Mouse (Mus musculus) hindbrain, embryonic 16.5 days (tissue): ENCODE measurements around the gene Aqp3. TPM values are rescaled to one million over a fixed set of nuclear protein-coding genes. Genes with fewer than 3 reads are reported as not detected.

Experiments used
- ATAC-seq: fragments of 200-750 bp; cut with Nextera tagmentation; 2 replicates; pipeline ENCODE4 v1.8.0; 2017; ENCODE audit warnings: moderate TSS enrichment, moderate library complexity
- H3K27ac ChIP-seq: fragments of 300-500 bp; sonication (generic); 2 replicates; pipeline ENCODE4 v1.5.1; 2014; ENCODE audit warnings: low read depth, mild to moderate bottlenecking, control low read depth, low read length, moderate library complexity
- H3K27me3 ChIP-seq: fragments of 300-500 bp; sonication (generic); replicated peaks from 2 replicates; pipeline ENCODE4 v1.6.1; 2014; ENCODE audit warnings: low read length; ENCODE audit not compliant: control insufficient read depth, insufficient read depth
- H3K36me3 ChIP-seq: fragments of 300-500 bp; sonication (generic); 2 replicates; pipeline ENCODE4 v1.6.1; 2014; ENCODE audit warnings: mild to moderate bottlenecking, low read length, moderate library complexity, mixed read lengths; ENCODE audit not compliant: control insufficient read depth, insufficient read depth
- H3K4me1 ChIP-seq: fragments of 300-500 bp; sonication (generic); 2 replicates; pipeline ENCODE4 v1.6.1; 2014; ENCODE audit warnings: low read depth, low read length; ENCODE audit not compliant: control insufficient read depth, insufficient read depth
- H3K4me2 ChIP-seq: fragments of 300-500 bp; sonication (generic); 2 replicates; pipeline ENCODE4 v1.6.1; 2014; ENCODE audit warnings: mild to moderate bottlenecking, low read length, control low read depth, moderate library complexity
- H3K4me3 ChIP-seq: fragments of 300-500 bp; sonication (generic); 2 replicates; pipeline ENCODE4 v1.5.1; 2014; ENCODE audit warnings: mild to moderate bottlenecking, low read length, control low read depth, moderate library complexity
- H3K9ac ChIP-seq: fragments of 300-500 bp; sonication (generic); 2 replicates; pipeline ENCODE4 v1.6.1; 2014; ENCODE audit warnings: low read depth, mild to moderate bottlenecking, control low read depth, low read length, moderate library complexity
- H3K9me3 ChIP-seq: fragments of 300-500 bp; sonication (generic); 2 replicates; pipeline ENCODE4 v1.6.1; 2014; ENCODE audit warnings: mild to moderate bottlenecking, low read length, moderate library complexity; ENCODE audit not compliant: control insufficient read depth
- WGBS: fragments of 180-500 bp; shearing (Covaris S2); extraction: QIAGEN DNeasy Blood & Tissue Kit; methylation state at CpG from one replicate; pipeline ENCODE4 v1.1.7; 2014; 5-methylcytosine and 5-hydroxymethylcytosine counted together
- polyA plus RNA-seq: library from polyadenylated mRNA; unstranded; fragments of >200 nt; fragmentation: Nextera tagmentation; extraction: Ambion mirVana; gene quantifications from 2 replicates; pipeline ENCODE4 v1.2.1, GENCODE M21; 2015

The Aqp3 gene
- polyA plus RNA-seq, 1 experiment from 2014 or later = 0.16 TPM

- WGBS = 78% methylated on average over 6 of the region's 6 CpGs
- ATAC-seq = no peak
- no peak overlapping the region for H3K9ac ChIP-seq
Observed at GRCm38 (mm10) chr4:41078726-41079125, 19.3 kb downstream of the Aqp3 start.

GRCm38 (mm10) chr4:41074461-41074860 is 23.5 kb downstream of the Aqp3 start:
- Histone ChIP-seq H3K9me3 (no peaks in the 10 kb centered on the region), H3K4me2 (no peak overlapping the region), H3K4me1 (no peaks in the 10 kb centered on the region), H3K27me3 (no peaks in the 10 kb centered on the region), H3K36me3 (no peaks in the 10 kb centered on the region), H3K9ac (no peak overlapping the region), H3K4me3 (no peak overlapping the region), H3K27ac (no peak overlapping the region)
- WGBS = 67% methylated on average over 6 of the region's 6 CpGs
- ATAC-seq = no peak

More at GRCm38 (mm10) chr4:41078726-41079125, 19.3 kb downstream of the Aqp3 start:
- Histone ChIP-seq H3K4me3 (no peak overlapping the region), H3K27me3 (no peaks in the 10 kb centered on the region), H3K27ac (no peak overlapping the region), H3K4me2 (no peak overlapping the region), H3K9me3 (no peaks in the 10 kb centered on the region; the same call in 1 of the 2 replicates), H3K36me3 (no peaks in the 10 kb centered on the region), H3K4me1 (no peaks in the 10 kb centered on the region)

DNA sequence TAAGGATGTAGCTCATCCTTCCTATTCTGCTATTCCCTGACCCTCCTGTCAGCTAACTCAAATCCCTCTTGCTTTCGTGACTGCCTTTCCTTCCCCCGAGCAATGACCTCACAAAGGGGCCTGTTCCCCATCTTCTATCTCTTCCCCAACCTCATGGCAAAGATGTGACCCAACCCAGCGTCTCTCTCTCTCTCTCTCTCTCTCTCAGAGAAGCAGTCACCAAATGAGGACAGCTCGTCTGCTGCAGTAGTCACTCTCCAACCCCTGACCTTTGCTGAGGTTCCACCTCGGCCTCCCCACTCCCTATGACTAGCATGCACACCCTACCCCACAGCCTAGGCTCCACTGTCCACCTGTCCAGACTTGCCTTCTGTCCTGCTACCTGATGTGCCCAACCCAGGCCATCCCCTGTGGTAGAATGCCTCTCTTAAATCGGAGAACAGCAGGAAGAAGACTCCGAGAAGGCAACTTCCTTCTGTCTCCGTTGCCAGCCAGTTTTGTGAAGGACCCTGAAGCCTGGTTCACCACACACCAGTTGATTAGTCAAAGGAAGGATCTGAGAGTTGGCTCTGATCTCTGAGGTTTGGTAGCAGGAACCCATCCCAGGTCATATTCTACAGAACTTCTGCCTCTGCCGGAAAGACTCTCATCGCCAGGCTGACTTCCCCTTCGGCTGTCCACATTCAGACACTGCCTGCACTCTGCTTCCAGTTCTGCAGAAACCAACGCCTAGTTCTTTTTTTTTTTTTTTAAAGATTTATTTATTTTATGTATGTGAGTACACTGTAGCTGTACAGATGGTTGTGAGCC is 24.8 kb downstream of the Aqp3 start:
- H3K4me3 ChIP-seq = no peak overlapping the region
- H3K4me2 ChIP-seq = no peak overlapping the region
- H3K9me3 ChIP-seq = no peaks in the 10 kb centered on the region
- no peaks in the 10 kb centered on the region for H3K36me3 ChIP-seq
- H3K4me1 ChIP-seq = no peaks in the 10 kb centered on the region
- H3K9ac ChIP-seq = no peak overlapping the region
- H3K27ac ChIP-seq = no peak overlapping the region
- ATAC-seq = no peak
- 80% methylated on average over 12 of the region's 12 CpGs for WGBS
- no peaks in the 10 kb centered on the region for H3K27me3 ChIP-seq

DNA sequence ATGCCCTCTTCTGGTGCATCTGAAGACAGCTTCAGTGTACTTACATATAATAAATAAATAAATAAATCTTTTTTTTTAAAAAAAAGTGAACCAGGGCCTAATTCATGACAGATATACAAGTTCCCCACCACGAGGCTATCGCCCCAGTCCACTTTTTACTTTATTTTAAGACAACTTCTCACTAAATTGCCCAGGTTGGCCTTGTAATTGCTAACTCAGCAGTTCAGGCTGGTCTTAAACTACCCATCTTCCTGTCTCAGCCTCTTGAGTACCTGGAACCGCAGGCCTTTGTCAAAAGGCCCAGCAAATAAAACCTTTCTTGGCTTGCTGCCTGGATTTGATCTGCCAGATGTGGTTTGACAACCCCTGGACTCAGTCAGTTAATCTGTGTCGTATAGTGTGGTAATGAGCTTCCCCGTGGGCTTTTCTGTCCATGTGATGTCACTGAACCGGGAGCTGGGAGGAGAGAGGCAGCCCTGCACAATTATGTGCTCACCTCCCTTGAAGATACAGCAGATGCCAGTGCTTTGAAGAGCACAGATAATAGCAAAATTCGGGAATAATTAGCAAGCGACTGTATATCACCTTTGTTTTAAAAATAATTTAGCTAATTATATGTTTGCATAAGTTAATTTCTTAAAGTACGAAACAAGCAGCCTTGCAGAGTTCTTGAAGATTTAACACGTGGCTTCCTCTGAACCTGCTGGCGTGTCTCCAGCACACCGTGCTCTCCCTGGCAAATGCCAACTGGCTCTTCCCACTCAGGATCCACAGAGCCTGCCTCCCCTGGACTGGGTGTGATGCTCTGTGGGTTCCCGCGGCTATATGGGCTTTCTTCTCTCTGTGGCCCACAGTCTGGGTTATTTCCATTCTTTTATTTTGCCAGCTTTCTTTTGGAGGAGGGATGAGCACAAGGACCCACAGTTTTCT is 26.2 kb downstream of the Aqp3 start:
- Histone ChIP-seq H3K4me1 (no peaks in the 10 kb centered on the region), H3K9ac (no peak overlapping the region), H3K4me3 (no peak overlapping the region), H3K9me3 (no peaks in the 10 kb centered on the region), H3K27ac (no peak overlapping the region), H3K4me2 (no peak overlapping the region), H3K27me3 (no peaks in the 10 kb centered on the region), H3K36me3 (no peaks in the 10 kb centered on the region)
- no peak for ATAC-seq
- 70% methylated on average over 14 of the region's 14 CpGs for WGBS

- Histone ChIP-seq H3K4me2 (no peak overlapping the region), H3K4me3 (no peak overlapping the region), H3K27ac (no peak overlapping the region), H3K9me3 (no peaks in the 10 kb centered on the region), H3K36me3 (no peaks in the 10 kb centered on the region), H3K27me3 (no peaks in the 10 kb centered on the region), H3K4me1 (no peaks in the 10 kb centered on the region), H3K9ac (no peak overlapping the region)
- no peak for ATAC-seq
- WGBS = 87% methylated on average over 4 of the region's 4 CpGs
Observed at GRCm38 (mm10) chr4:41065196-41065595, 32.8 kb downstream of the Aqp3 start.

DNA sequence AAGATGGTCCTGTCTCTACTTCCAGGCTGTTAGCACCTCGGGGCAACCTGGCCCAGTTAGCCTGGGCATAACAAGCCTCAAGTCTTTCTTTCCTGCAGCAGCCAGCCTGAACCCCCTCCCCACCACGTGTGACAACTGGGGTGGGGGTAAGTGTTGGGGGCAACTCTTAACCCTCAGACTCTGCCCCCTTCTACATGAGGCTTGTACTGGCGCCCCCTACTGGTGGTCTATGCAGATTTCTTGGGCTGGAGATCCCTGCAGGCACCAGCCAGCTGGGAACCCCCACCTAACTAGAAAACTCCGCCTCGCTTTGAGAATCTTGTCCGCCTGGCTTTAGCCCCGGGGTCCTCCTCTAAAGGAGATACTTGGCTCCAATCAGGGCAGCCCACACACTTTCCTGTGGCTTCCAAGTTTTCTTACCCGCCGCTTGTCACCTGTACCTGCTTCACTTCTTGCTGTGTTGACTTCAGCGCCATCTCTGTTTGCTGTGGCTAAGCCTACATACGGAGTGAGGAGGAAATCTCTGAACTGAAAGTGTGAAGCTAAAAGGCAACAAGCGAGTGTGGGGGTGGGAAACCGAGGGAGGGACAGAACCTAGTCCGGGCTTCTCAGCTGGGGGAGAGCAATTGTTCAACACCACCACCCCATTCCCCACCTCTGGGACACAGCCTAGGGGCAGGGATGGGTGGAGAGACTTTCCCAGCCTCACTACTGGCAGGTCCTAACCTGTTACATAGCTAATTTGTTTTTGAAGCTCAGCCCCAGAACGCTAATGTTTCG is 33.9 kb downstream of the Aqp3 start:
- H3K27me3 ChIP-seq = no peaks in the 10 kb centered on the region
- H3K9ac ChIP-seq = no peak overlapping the region
- H3K4me1 ChIP-seq = no peaks in the 10 kb centered on the region
- ATAC-seq = no peak
- H3K4me2 ChIP-seq = no peak overlapping the region
- no peak overlapping the region for H3K27ac ChIP-seq
- no peaks in the 10 kb centered on the region for H3K9me3 ChIP-seq
- H3K4me3 ChIP-seq = no peak overlapping the region
- H3K36me3 ChIP-seq = no peaks in the 10 kb centered on the region
- 24% methylated on average over 16 of the region's 16 CpGs for WGBS

DNA sequence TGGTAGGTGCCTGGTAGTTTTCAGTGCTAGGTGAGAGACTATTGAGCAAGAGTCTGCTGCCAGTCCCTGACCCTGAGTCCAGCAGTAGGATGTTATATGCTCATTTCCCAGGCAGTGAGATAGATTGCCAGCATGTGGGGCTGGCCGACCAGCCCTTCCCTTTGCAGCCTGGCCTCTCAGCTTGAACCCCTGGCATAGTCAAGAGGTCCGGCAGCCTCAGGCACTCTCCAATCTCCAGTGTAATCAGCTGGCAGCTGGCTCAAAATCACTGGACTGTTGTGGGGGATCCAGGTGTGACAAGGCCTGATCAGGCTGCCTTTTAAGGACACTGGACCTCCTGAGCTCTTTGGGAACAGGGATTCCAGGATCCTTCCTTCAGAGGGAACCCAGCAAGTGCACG is 34.6 kb downstream of the Aqp3 start:
- H3K4me3 ChIP-seq = no peak overlapping the region
- 57% methylated on average over 3 of the region's 3 CpGs for WGBS
- H3K4me2 ChIP-seq = no peak overlapping the region
- no peak overlapping the region for H3K9ac ChIP-seq
- no peaks in the 10 kb centered on the region for H3K9me3 ChIP-seq
- H3K27me3 ChIP-seq = no peaks in the 10 kb centered on the region
- no peaks in the 10 kb centered on the region for H3K36me3 ChIP-seq
- no peak overlapping the region for H3K27ac ChIP-seq
- H3K4me1 ChIP-seq = no peaks in the 10 kb centered on the region
- no peak for ATAC-seq

DNA sequence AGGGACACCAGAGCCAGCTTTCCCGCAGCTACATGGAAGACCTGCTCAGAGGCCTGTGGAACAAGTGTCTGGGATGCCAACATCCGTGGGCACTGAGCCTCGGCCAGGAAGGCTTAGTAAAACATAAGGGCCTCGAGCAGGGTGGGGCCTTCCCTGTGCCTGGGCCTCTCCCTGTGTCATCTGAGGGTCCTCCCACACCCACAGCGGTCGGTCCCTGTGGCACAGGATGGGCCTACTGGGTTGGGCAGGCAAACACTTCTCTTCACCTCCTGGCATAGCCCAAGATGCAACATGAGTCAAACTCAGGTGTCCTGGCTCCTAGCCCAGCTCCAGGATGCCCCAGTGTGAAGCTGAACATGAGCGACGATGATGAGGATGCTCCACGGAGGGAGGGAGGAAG is 40.6 kb downstream of the Aqp3 start:
- no peaks in the 10 kb centered on the region for H3K4me1 ChIP-seq
- H3K27me3 ChIP-seq = no peaks in the 10 kb centered on the region
- 65% methylated on average over 9 of the region's 9 CpGs for WGBS
- no peak overlapping the region for H3K4me2 ChIP-seq
- no peak overlapping the region for H3K4me3 ChIP-seq
- no peak overlapping the region for H3K9ac ChIP-seq
- ATAC-seq = no peak
- no peaks in the 10 kb centered on the region for H3K36me3 ChIP-seq
- H3K9me3 ChIP-seq = no peaks in the 10 kb centered on the region
- no peak overlapping the region for H3K27ac ChIP-seq
